Mouse (Mus musculus): ENCODE data around the gene Nacad. TPM values are rescaled to one million over a fixed set of nuclear protein-coding genes. Genes with fewer than 3 reads are reported as not detected.
A peak's percentile ranks its signal among the peaks of the same experiment; 100 is the strongest.

Gene Nacad
- total RNA-seq, 4 experiments from 2014 or later: 1.2 to 2.8 (median 1.8) TPM

DNA sequence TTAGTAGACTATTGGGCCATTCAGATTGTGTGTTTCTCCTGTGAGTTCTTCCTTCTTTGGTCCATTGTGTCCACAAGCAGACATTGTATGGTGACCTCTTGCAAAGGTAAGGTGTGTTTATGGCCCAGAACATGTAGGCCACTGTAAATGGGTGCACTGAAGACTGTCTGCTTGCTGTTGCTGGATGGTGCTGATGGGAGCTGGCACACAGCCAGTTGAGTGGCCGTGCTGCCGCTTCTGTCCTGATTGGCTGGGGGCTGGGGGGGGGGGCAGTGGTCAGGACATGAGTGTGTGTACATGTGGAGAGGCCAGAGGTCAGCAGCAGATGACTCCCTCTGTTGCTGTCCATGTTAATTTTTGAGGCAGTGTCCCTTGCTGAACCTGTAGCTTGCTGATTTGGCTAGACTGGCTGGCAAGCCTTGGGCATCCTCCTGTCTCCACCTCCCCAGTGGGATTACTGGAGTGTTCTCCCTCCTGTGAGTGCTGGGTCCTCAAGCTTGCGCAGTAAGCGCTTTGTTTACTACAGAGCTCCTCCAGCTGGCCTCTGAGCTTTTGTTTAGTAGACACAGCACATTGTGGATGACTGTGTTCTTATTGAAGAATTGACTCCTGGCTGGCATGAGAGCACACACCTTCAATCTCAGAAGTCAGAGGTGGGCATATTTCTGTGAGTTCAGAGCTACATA lies 25.6 kb downstream of the Nacad start:
- DNase-seq: no peak

DNA sequence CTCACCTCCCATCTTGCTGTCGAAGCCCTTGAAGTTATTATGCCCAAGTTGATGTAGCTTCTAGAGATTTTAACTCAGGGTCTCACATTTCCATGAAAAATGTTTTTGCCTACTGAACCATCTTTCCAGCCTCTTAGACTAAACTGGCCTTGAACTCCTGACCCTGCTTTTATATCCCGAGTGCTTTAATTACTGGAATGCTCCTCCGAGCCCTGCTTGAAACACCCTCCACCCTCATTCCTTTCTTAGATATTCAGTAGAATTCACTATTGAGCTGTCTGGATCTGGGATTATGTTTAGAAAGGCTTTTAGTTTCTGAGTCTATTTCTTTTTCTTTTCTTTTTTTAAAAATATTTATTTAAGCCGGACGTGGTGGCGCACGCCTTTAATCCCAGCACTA lies 26.5 kb downstream of the Nacad start:
- no peak for DNase-seq

DNA sequence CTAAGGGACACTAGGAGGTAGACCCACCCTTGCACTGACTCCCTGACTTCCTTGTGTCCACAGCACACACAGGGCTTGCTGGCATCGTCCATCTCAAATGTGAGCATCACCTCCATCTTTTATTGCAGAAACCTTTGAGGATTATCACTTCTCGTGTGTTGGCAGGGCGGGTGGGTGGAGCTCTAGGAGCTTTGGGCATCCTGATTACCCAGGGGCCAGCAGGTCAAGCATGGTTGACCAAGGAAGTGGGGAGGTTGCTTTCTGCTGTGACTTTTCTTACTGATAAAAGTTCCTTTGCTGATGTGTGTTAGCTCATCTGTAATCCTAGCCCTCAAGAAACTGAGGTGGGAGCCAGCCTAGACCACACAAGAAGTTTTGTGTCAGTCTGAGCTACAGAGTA lies 29.7 kb downstream of the Nacad start:
- no peak for DNase-seq

DNA sequence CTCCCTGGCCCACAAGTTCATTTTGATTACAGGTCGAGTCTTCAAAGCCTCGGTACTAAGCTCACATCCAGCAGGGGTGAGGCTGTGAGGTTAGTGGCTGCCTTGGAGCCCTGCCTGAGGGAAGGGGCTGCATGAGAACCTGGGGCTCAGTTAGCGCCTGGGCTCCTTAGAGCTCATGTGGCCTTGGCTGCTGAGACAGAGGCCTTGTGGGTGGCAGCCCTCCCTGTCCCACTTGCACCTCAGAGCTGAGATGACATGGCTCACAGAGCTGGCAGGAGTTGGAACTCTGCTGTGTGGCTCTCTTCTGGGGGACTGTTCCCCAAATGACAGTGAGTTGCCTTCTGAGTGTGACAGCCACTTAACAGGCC lies 36.5 kb downstream of the Nacad start:
- DNase-seq: peak; percentile 31

DNA sequence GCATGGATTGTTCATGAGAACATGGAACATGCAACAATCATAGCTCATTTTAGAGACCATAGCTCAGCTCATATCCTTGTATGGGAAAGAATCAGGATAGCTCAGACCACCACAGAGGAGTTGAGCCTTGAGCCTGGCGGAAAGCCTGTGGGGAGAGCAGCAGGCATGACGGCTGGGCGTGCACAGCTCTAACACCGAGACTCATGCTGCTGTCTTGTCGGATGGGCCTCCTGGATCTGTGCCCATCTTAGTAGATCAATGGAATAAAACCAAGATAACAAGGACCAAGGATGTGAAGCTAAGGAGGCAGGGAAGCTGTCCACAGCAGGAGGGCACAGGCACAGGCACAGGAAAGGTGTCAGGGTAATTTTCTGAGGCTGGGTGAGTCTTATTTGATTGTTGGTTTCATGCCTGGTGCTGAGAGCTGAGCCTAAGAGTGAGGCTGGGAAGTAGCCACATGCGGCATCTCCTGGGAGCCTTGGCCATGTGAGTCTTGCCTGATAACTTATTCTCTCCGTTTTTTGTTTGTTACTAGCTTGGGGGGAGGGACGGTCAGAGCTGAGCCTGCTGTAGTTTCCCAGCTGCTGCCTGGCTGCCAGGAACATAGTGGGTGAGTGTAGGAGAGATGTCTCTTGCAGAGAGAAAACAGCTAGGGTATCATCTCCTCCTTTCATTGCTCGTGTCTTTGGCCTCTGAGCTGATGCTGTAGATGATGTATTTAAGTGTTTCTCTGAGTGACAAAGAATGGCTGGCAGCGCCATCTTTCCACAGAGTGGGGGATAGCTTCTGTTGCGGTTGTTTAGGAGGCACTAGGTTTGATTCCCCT lies 37.1 kb downstream of the Nacad start:
- DNase-seq: no peak

DNA sequence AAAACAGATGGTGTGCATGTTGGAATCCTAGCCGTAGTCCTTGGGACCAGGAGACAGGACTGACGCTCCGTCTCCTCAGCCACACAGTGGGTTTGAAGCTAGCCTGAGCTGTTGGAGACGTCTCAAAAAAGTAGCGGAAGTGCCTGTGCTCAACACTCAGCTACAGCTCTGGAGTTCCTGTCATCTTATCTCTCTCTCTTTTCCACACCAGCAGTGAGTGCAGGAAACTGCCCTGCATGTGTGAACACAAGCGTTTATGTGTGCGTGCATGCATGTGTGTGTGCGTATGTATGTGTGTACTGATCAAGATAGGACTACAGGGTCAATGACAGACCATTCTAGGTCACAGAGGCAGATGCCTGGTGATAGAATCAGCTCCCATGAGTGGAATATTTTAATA lies 37.9 kb downstream of the Nacad start:
- no peak for DNase-seq

DNA sequence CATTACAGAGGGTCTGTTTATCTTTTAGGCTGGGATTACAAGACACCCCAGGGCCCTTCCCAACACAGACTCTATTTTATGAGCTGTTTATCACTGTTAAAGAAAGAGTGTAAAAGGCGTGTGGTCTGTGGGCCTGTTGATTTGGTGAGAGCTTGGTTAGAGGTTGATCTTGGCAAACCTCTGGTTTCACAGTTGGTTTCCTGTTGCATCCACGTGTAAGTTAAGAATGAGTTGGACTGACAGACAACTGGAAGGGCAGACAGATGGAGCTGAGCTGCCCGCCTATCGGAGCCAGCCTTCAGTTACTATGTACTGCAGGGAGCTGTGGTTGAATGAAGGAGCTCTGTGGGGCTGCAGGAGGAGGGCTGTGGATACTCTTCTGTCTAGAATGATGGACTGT lies 39.4 kb downstream of the Nacad start:
- no peak for DNase-seq

DNA sequence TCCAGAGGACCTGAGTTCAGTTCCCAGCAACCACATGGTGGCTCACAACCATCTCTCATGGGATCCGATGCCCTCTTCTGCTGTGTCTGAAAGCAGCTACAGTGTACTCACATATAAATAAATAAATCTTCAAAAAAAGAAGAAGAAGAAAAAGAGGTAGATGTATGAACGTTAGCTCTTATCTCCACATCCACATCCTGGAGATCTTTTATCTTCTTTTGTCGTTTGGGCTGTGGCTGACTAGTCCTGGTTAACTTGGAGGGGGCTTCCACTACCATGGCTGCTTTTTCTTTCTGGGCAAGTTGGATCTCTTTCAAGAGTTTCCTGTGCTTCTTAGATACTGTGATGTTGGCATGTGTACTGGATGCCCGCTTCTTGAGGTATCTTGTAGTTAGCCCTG lies 42.7 kb downstream of the Nacad start:
- DNase-seq: no peak

DNA sequence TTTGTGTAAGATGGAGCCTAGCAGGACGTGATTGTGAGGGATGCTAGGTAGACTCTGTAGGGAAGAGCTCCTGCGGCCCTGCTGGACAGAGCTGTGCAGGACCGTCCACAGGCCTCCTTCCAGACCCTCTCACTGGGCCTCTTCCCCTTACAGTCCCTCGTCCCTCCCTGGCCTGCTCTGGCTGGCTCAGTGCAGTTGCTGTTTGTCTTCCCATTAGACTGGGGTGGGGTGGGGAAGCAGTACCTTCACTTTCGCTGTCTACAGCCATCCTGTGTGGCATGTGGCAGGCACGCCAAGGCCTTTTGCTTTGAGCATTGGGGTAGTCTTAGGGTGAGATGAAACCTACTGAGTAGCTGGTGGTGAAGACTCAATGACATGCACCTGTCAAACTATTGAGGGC lies 43.5 kb downstream of the Nacad start:
- DNase-seq: no peak

DNA sequence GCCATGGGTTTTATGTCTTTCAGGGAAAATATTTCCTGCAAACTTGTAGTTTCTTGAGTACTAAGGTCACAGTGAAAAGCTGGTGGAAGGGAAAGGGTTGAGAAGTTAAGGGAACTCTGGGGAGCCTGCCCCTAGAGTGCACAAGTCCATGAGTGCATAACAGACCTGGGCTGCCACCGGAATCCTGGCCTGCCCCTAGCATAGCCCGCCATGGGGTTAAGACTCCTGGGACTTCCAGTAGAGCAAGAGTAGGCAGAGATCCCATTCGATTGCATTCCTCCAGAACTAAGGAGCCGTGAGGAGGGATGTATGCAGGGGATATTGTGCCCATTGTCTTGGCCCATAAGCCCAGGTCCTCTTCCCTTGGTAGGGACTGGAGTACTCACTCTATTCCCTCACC lies 44.4 kb downstream of the Nacad start:
- DNase-seq: no peak

DNA sequence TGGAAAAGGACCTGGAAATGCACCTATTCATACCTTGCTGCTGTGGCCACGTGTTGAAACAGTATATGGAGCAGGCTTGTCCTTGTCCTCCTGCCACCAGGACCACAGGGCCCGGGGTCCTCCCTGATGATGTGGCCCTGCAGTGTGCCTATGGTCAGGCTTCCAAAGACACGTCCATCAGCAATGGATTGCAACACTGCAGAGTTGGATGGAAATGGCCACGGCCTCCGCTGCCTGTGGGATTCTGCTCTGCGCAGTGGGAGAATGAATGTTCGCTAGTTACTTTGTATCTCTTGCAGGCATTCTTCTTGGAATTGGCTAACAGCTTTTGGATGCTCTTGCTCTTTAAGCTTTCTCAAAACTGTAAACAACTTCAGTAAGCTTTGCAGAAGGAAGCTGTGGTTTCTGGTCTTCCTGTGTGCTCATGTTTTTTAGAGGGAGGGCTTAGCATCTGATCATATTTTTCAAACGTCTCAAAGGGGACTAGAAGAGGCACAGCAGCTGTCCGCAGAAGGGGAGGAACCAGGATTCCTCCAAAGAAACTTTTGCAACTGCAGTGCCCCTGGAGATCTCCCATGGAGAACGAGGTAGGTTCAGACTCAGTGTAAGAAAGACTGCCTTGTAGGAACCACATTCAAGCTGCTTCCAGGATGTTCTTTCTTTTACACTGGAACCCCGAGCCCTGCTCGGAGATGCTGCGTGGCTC lies 45.0 kb downstream of the Nacad start:
- DNase-seq: no peak

DNA sequence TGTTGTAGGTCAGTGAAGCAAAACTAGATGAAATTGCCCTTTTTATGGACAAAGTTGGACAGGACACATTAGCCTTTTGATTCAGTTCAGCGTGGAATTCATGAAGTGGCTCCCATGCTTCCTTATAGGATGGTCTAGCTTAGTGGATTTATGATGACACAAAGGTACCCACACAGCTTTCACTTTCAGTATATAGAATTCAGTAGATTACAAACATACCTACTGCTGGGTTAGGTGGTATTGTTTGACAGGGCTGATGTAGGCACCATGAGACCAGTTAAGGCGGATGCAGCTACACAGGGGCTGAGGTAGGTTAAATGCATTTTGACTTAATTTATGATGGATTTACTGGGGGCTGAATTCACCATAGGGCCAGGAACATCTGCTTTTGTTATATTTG lies 45.9 kb downstream of the Nacad start:
- DNase-seq: no peak

DNA sequence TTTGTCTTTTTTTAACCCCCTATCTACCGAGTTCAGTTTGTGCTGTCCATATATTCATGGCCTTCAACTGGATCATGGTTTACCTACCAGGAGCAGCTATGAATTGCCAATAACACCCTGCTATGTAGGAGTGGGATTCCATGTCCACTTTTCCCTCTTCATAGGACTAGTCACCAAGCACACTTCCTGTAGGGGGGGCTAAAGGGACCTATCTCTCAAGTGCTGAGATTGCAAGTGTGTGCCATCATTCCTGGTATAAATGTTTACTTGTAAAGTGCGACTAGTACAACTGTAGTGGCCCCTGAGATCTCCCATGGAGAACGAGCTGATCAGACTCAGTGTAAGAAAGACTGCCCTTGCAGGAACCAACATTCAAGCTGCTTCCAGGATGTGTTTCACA lies 47.6 kb downstream of the Nacad start:
- no peak for DNase-seq

DNA sequence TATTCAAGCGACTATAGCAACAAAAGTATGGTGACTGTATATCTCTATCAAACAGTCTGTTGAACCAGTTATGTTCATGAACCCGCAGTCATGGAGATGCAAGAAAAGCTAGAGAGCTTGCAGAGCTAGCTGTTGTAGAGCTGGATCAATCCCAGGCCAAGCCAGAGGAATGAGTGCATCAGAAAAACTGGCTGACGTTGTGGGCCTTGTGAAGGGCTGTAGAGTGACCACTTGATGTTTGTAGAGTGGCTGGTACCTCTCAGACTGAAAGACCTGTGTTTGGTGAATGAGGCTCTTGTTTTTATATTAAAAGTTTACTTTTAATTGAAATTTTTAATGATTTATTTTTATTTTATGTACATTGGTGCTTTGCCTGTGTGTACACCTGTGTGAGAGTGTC lies 55.7 kb downstream of the Nacad start:
- DNase-seq: no peak

DNA sequence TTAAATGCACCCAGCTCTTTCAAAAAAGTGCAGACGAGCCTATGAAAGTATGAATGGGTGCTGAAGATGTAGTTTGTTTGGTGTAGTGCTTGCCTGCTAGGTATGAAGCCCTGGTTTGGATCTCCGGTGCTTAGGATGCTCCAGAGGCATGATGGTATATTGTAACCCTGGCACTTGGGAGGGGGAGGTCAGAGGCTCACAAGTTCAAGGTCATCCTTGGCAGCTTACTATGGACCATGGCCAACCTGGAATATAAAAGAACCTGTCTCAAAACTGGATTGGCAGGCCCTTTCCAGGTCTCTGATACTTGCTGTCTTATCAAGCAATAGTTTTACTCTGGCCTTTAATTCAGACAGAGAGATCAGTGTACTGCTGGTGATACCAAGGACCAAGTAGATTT lies 56.1 kb downstream of the Nacad start:
- DNase-seq: no peak

Other genes starting within 250 kb of the Nacad start
- 10 to 100 TPM; 51.9 to 66.8 (median 59.9) TPM for gene Zmiz2, start 217.0 kb downstream of the Nacad start, total RNA-seq (2022)
- gene Ppia, start 190.6 kb downstream of the Nacad start, total RNA-seq (2022): 1,000 to 10,000 TPM; 1,457 to 1,759 (median 1,529) TPM
- gene H2afv, start 161.6 kb downstream of the Nacad start, total RNA-seq (2022): 10 to 100 TPM; 68.9 to 84.3 (median 80.5) TPM
- gene Purb, start 130.1 kb downstream of the Nacad start, total RNA-seq (2022): 10 to 100 TPM; 54.2 to 62.0 (median 60.9) TPM
- gene Myo1g, start 85.1 kb downstream of the Nacad start, total RNA-seq (2022): 1 to 10 TPM; 2.1 to 4.8 (median 3.4) TPM
- gene Ccm2, start 59.2 kb downstream of the Nacad start, total RNA-seq (2022): 10 to 100 TPM; 35.8 to 40.8 (median 40.5) TPM
- gene Tbrg4, start 20.0 kb upstream of the Nacad start, total RNA-seq (2022): 10 to 100 TPM; 49.3 to 68.1 (median 60.4) TPM
- not detected for gene Wap, start 32.6 kb upstream of the Nacad start, total RNA-seq (2022)
- 10 to 100 TPM; 15.8 to 20.8 (median 19.9) TPM for gene Ramp3, start 52.5 kb upstream of the Nacad start, total RNA-seq (2022)
- not detected for gene Gm11983, start 231.6 kb upstream of the Nacad start, total RNA-seq (2022)

Measured in adrenal gland, adult 8-10 months (tissue).